Mouse (Mus musculus) cerebellum, adult 2 months (tissue): ENCODE measurements around the gene Fgf8.

Experiments used
- CTCF ChIP-seq: fragments of 200-500 bp; IDR thresholded peaks from 2 replicates; pipeline ENCODE4 v1.5.1; 2011; ENCODE audit warnings: low read depth, mild to moderate bottlenecking, control low read depth, low read length, moderate library complexity, borderline replicate concordance; ENCODE audit not compliant: insufficient read depth
- POLR2A ChIP-seq: fragments of 200-500 bp; IDR thresholded peaks from 2 replicates; pipeline ENCODE4 v1.6.1; 2011; ENCODE audit warnings: low read length, control low read depth, borderline replicate concordance; ENCODE audit not compliant: insufficient read depth

DNA sequence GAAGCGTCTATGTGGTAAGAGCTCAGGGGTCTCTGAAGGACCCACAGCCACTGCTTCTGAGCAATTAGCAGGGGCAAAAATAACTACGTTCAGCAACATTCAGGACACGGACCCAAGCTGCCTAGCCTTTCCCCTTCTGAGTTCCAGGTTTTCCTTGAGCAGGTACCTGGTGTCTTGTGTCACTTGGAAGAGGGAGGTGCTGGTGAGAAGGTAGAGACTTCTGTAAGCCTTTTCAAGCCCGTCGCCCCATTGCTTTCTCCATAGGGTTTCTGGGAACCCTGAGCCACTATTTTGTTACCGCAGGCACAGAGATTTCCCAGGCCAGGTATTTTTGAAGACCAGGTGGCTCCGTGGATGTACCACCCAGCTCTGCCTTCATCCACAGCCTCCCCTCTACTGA lies 904 bp upstream of the Fgf8 start:
- TF ChIP-seq CTCF (no peak), POLR2A (no peak)
